Mouse (Mus musculus): ENCODE results near the gene Carm1.
"Not testable (repeated sequence)": the region's sequence is repeated elsewhere in the genome, so short reads cannot be mapped to it uniquely, and the experiment has no call there.

Gene Carm1

GRCm38 (mm10) chr9:21578226-21578625 is 31.5 kb downstream of the Carm1 start:
- DNase-seq, result no peak

- DNase-seq, result no peak
Measured at GRCm38 (mm10) chr9:21585401-21585800, 38.7 kb downstream of the Carm1 start.

GRCm38 (mm10) chr9:21587678-21588349 is 41.1 kb downstream of the Carm1 start:
- DNase-seq, result no peak

GRCm38 (mm10) chr9:21588350-21588749 is 41.7 kb downstream of the Carm1 start:
- no peak for DNase-seq

GRCm38 (mm10) chr9:21589538-21589937 is 42.8 kb downstream of the Carm1 start:
- no peak for DNase-seq

- DNase-seq, result no peak
Measured at GRCm38 (mm10) chr9:21591127-21591830, 44.6 kb downstream of the Carm1 start.

- no peak for DNase-seq
Measured at GRCm38 (mm10) chr9:21591831-21592702, 45.4 kb downstream of the Carm1 start.

GRCm38 (mm10) chr9:21592703-21593121 is 46.0 kb downstream of the Carm1 start, which contains the start of the genes Timm29 and Yipf2:
Gene Timm29, plus strand, starts transcription at chr9:21592722.
Gene Yipf2, minus strand, starts transcription at chr9:21592828.
- DNase-seq, result peak; percentile 85

- DNase-seq, result peak; percentile 48
Measured at GRCm38 (mm10) chr9:21593122-21593721, 46.5 kb downstream of the Carm1 start.

- DNase-seq, result not testable (repeated sequence)
Measured at GRCm38 (mm10) chr9:21594350-21594749, 47.7 kb downstream of the Carm1 start.

- no peak for DNase-seq
Measured at GRCm38 (mm10) chr9:21594838-21595237, 48.1 kb downstream of the Carm1 start.

GRCm38 (mm10) chr9:21598198-21598597 is 51.5 kb downstream of the Carm1 start:
- no peak for DNase-seq

- peak; percentile 39 for DNase-seq
Measured at GRCm38 (mm10) chr9:21600186-21600585, 53.5 kb downstream of the Carm1 start.

GRCm38 (mm10) chr9:21601073-21601472 is 54.4 kb downstream of the Carm1 start:
- no peak for DNase-seq

GRCm38 (mm10) chr9:21601722-21602399 is 55.2 kb downstream of the Carm1 start:
- peak; percentile 73 for DNase-seq

- no peak for DNase-seq
Measured at GRCm38 (mm10) chr9:21604119-21604518, 57.4 kb downstream of the Carm1 start.

- DNase-seq, result no peak
Measured at GRCm38 (mm10) chr9:21605865-21606264, 59.2 kb downstream of the Carm1 start.

- no peak for DNase-seq
Measured at GRCm38 (mm10) chr9:21606648-21607047, 60.0 kb downstream of the Carm1 start.

GRCm38 (mm10) chr9:21609861-21610260 is 63.2 kb downstream of the Carm1 start:
- DNase-seq, result no peak

- DNase-seq, result no peak
Measured at GRCm38 (mm10) chr9:21614864-21615616, 68.3 kb downstream of the Carm1 start.

GRCm38 (mm10) chr9:21615617-21616231 is 69.0 kb downstream of the Carm1 start, which contains the start of gene Smarca4:
Gene Smarca4, plus strand, starts transcription at chr9:21616169.
- DNase-seq, result peak; percentile 99

All from liver (tissue).